Mouse (Mus musculus) heart, embryonic 11.5 days (tissue): Measurements from ENCODE around the gene Rnasel. TPM values are rescaled to one million over a fixed set of nuclear protein-coding genes. Genes with fewer than 3 reads are reported as not detected.

Source experiments
- ATAC-seq: fragments of 200-750 bp; cut with Nextera tagmentation; replicated peaks from 2 replicates; pipeline ENCODE4 v1.8.0; 2017; ENCODE audit warnings: moderate library complexity; ENCODE audit not compliant: insufficient number of reproducible peaks, low FRiP score, low TSS enrichment
- H3K27ac ChIP-seq: fragments of 300-500 bp; sonication (generic); 2 replicates; pipeline ENCODE4 v1.5.1; 2014; ENCODE audit warnings: mild to moderate bottlenecking, low read depth, low read length
- H3K27me3 ChIP-seq: fragments of 300-500 bp; sonication (generic); 2 replicates; pipeline ENCODE4 v1.6.1; 2014; ENCODE audit warnings: mild to moderate bottlenecking, low read length, mixed read lengths; ENCODE audit not compliant: control insufficient read depth, insufficient read depth
- H3K36me3 ChIP-seq: fragments of 300-500 bp; sonication (generic); 2 replicates; pipeline ENCODE4 v1.6.1; 2014; ENCODE audit warnings: mild to moderate bottlenecking, low read length, moderate library complexity, mixed read lengths; ENCODE audit not compliant: control insufficient read depth, insufficient read depth
- H3K4me1 ChIP-seq: fragments of 300-500 bp; sonication (generic); 2 replicates; pipeline ENCODE4 v1.6.1; 2014; ENCODE audit warnings: low read length; ENCODE audit not compliant: control insufficient read depth, insufficient read depth
- H3K4me2 ChIP-seq: fragments of 300-500 bp; sonication (generic); 2 replicates; pipeline ENCODE4 v1.6.1; 2014; ENCODE audit warnings: mild to moderate bottlenecking, moderate library complexity
- H3K4me3 ChIP-seq: fragments of 300-500 bp; sonication (generic); 2 replicates; pipeline ENCODE4 v1.5.1; 2014; ENCODE audit warnings: low read depth, low read length
- H3K9ac ChIP-seq: fragments of 300-500 bp; sonication (generic); 2 replicates; pipeline ENCODE4 v1.6.1; 2014; ENCODE audit warnings: mild to moderate bottlenecking, low read depth, low read length, moderate library complexity
- H3K9me3 ChIP-seq: fragments of 300-500 bp; sonication (generic); replicated peaks from 2 replicates; pipeline ENCODE4 v1.6.1; 2016; ENCODE audit warnings: low read length; ENCODE audit not compliant: control insufficient read depth
- WGBS: fragments of 180-500 bp; shearing (Covaris S2); extraction: QIAGEN DNeasy Blood & Tissue Kit; methylation state at CpG from one replicate; pipeline ENCODE4 v1.1.7; 2014; ENCODE audit not compliant: insufficient replicate concordance; 5-methylcytosine and 5-hydroxymethylcytosine counted together
- polyA plus RNA-seq: library from polyadenylated mRNA; unstranded; fragments of >200 nt; fragmentation: Nextera tagmentation; extraction: Ambion mirVana; gene quantifications from 2 replicates; pipeline ENCODE4 v1.2.1, GENCODE M21; 2014

Gene Rnasel
- polyA plus RNA-seq, 1 experiment from 2014 or later, result 9.3 TPM

- H3K9me3 ChIP-seq, result no peaks in the 10 kb centered on the region
- no peaks in the 10 kb centered on the region for H3K36me3 ChIP-seq
- no peak overlapping the region for H3K4me2 ChIP-seq
- no peak overlapping the region for H3K4me3 ChIP-seq
- H3K4me1 ChIP-seq, result no peaks in the 10 kb centered on the region
- no peak for ATAC-seq
- no peak overlapping the region for H3K9ac ChIP-seq
- H3K27ac ChIP-seq, result no peak overlapping the region
- H3K27me3 ChIP-seq, result no peaks in the 10 kb centered on the region
- 57% methylated on average over 2 of the region's 2 CpGs for WGBS
These were observed 41.5 kb downstream of the Rnasel start for GRCm38 (mm10) chr1:153790708-153791107.

GRCm38 (mm10) chr1:153794241-153794640 is 45.0 kb downstream of the Rnasel start:
- no peaks in the 10 kb centered on the region for H3K36me3 ChIP-seq
- no peaks in the 10 kb centered on the region for H3K9me3 ChIP-seq
- no peaks in the 10 kb centered on the region for H3K27me3 ChIP-seq
- no peak overlapping the region for H3K27ac ChIP-seq
- H3K4me1 ChIP-seq, result no peaks in the 10 kb centered on the region
- no peak overlapping the region for H3K4me3 ChIP-seq
- WGBS, result 78% methylated on average over 3 of the region's 3 CpGs
- ATAC-seq, result no peak
- H3K9ac ChIP-seq, result no peak overlapping the region
- H3K4me2 ChIP-seq, result no peak overlapping the region

- H3K4me1 ChIP-seq, result no peaks in the 10 kb centered on the region
- H3K27ac ChIP-seq, result no peak overlapping the region
- no peak overlapping the region for H3K4me2 ChIP-seq
- H3K27me3 ChIP-seq, result no peaks in the 10 kb centered on the region
- H3K9ac ChIP-seq, result no peak overlapping the region
- no peak for ATAC-seq
- H3K9me3 ChIP-seq, result no peaks in the 10 kb centered on the region
- H3K36me3 ChIP-seq, result no peaks in the 10 kb centered on the region
- 82% methylated on average over 7 of the region's 7 CpGs for WGBS
- H3K4me3 ChIP-seq, result no peak overlapping the region
These were observed 53.5 kb downstream of the Rnasel start for GRCm38 (mm10) chr1:153802691-153803090.

GRCm38 (mm10) chr1:153803530-153803929 is 54.3 kb downstream of the Rnasel start:
- ATAC-seq, result no peak
- no peak overlapping the region for H3K4me2 ChIP-seq
- no peaks in the 10 kb centered on the region for H3K9me3 ChIP-seq
- H3K27me3 ChIP-seq, result no peaks in the 10 kb centered on the region
- WGBS, result 76% methylated on average over 8 of the region's 8 CpGs
- H3K4me3 ChIP-seq, result no peak overlapping the region
- no peak overlapping the region for H3K9ac ChIP-seq
- H3K36me3 ChIP-seq, result no peaks in the 10 kb centered on the region
- no peak overlapping the region for H3K27ac ChIP-seq
- H3K4me1 ChIP-seq, result no peaks in the 10 kb centered on the region

- Histone ChIP-seq H3K27ac (no peak overlapping the region), H3K4me1 (no peaks in the 10 kb centered on the region), H3K4me3 (no peak overlapping the region), H3K27me3 (no peaks in the 10 kb centered on the region), H3K36me3 (no peaks in the 10 kb centered on the region), H3K9me3 (no peaks in the 10 kb centered on the region), H3K4me2 (peak overlapping the region; percentile 6; the same call in 1 of the 2 replicates), H3K9ac (no peak overlapping the region)
- WGBS, result 43% methylated on average over 13 of the region's 13 CpGs
- ATAC-seq, result no peak
These were observed 58.3 kb downstream of the Rnasel start for GRCm38 (mm10) chr1:153807390-153807993.

Other genes starting within 250 kb of the Rnasel start
- gene Npl, start 199.4 kb upstream of the Rnasel start, polyA plus RNA-seq, result 6.3 and 7.2 TPM in 2 replicates
- gene Rgs8, start 96.4 kb upstream of the Rnasel start, polyA plus RNA-seq, result 0.27 and 0.49 TPM in 2 replicates
- gene Rgs16, start 9.1 kb upstream of the Rnasel start, polyA plus RNA-seq, result 1.0 and 1.7 TPM in 2 replicates
- not detected in 2 replicates for gene Rgsl1, start 94.7 kb downstream of the Rnasel start, polyA plus RNA-seq
- gene Teddm1b, start 124.9 kb downstream of the Rnasel start, polyA plus RNA-seq, result 0.08 and 0.27 TPM in 2 replicates
- not detected in 2 replicates for gene Teddm1a, start 142.3 kb downstream of the Rnasel start, polyA plus RNA-seq
- gene Glul, start 150.5 kb downstream of the Rnasel start, polyA plus RNA-seq, result 52.6 and 78.3 TPM in 2 replicates
- gene Teddm2, start 150.8 kb downstream of the Rnasel start, polyA plus RNA-seq, result 0.30 and 0.36 TPM in 2 replicates